8 mouse cellular contexts compared by ENCODE assay signal in genomic region chr9:99630528-99631125, GRCm38 (mm10). TPM values are rescaled to one million over a fixed set of nuclear protein-coding genes. Genes with fewer than 3 reads are reported as not detected.
A peak's percentile ranks its signal among the peaks of the same experiment; 100 is the strongest.
DNase-seq lines count a peak whose midpoint lies in the region; ATAC-seq and TF ChIP-seq lines count a peak whose summit lies in the region.

No protein-coding gene starts in this region.

- peak overlapping the region; percentile 89 for H3K4me3 ChIP-seq in gastrocnemius, adult 2 months
- H3K4me3 ChIP-seq in E14TG2a.4 (replicated peaks; ENCODE audit: low read length), result peak overlapping the region; percentile 79
- peak overlapping the region; percentile 80 for H3K4me3 ChIP-seq in forebrain, embryonic 16.5 days (replicated peaks; ENCODE audit: low read length)
- H3K4me3 ChIP-seq in limb, embryonic 12.5 days (replicated peaks), result peak overlapping the region; percentile 65

- TF ChIP-seq CTCF in gastrocnemius, adult 2 months (IDR thresholded peaks at IDR 0.05), result no peak
- TF ChIP-seq CTCF in E14TG2a.4 (conservative IDR thresholded peaks at IDR 0.05; ENCODE audit: low read length), result no peak

- H3K4me2 ChIP-seq in forebrain, embryonic 16.5 days (ENCODE audit: low read length), result peak overlapping the region; percentile 81
- peak overlapping the region; percentile 75 for H3K4me2 ChIP-seq in limb, embryonic 12.5 days

- DNase-seq in gastrocnemius, adult 2 months, result no peak
- no peak for DNase-seq in gastrocnemius, postnatal 14 days
- DNase-seq in right cerebral cortex, postnatal 36 days (ENCODE audit: low spot score in 2 of 2), result peak; percentile 18 to 29
- no peak for DNase-seq in urinary bladder, adult 18-20 months (ENCODE audit: low spot score in 2 of 2)
- DNase-seq in spleen, postnatal 4 days (ENCODE audit: low spot score in 2 of 2), result no peak

- peak overlapping the region; percentile 88 for H3K27ac ChIP-seq in gastrocnemius, adult 2 months
- H3K27ac ChIP-seq in forebrain, embryonic 16.5 days (ENCODE audit: low read length), result peak overlapping the region; percentile 84; the same call in 1 of the 2 replicates
- H3K27ac ChIP-seq in limb, embryonic 12.5 days, result peak overlapping the region; percentile 91

- peak overlapping the region; percentile 83 for H3K9ac ChIP-seq in forebrain, embryonic 16.5 days (replicated peaks; ENCODE audit: low read depth, low read length)
- peak overlapping the region; percentile 81 for H3K9ac ChIP-seq in limb, embryonic 12.5 days (replicated peaks)

- no peaks in the 10 kb centered on the region for H3K9me3 ChIP-seq in E14TG2a.4 (ENCODE audit: low read length)
- no peaks in the 10 kb centered on the region for H3K9me3 ChIP-seq in forebrain, embryonic 16.5 days (ENCODE audit: control insufficient read depth, low read length)
- no peaks in the 10 kb centered on the region for H3K9me3 ChIP-seq in limb, embryonic 12.5 days

- intact Hi-C loops in gastrocnemius, adult 2 months (cut with DNase I), result no loop called here
- intact Hi-C loops in gastrocnemius, postnatal 14 days (cut with DNase I; ENCODE audit: low total_unique reads), result no loop called here

- H3K36me3 ChIP-seq in E14TG2a.4 (ENCODE audit: insufficient read depth, low read length), result no peaks in the 10 kb centered on the region
- no peaks in the 10 kb centered on the region for H3K36me3 ChIP-seq in forebrain, embryonic 16.5 days (ENCODE audit: control insufficient read depth, insufficient read depth)
- peaks cover 32% of the 10 kb centered on the region for H3K36me3 ChIP-seq in limb, embryonic 12.5 days

- ATAC-seq in forebrain, embryonic 16.5 days, result no peak
- ATAC-seq in limb, embryonic 12.5 days (ENCODE audit: insufficient number of reproducible peaks, insufficient read depth, low FRiP score, low TSS enrichment, low read depth), result no peak

- 43% methylated on average over 9 of the region's 9 CpGs for WGBS in forebrain, embryonic 16.5 days
- WGBS in limb, embryonic 12.5 days, result 54% methylated on average over 9 of the region's 9 CpGs

- H3K27me3 ChIP-seq in E14TG2a.4 (ENCODE audit: insufficient read depth, low read length), result peaks cover 37% of the 10 kb centered on the region
- H3K27me3 ChIP-seq in forebrain, embryonic 16.5 days (replicated peaks; ENCODE audit: control insufficient read depth, insufficient read depth, low read length), result no peaks in the 10 kb centered on the region
- no peaks in the 10 kb centered on the region for H3K27me3 ChIP-seq in limb, embryonic 12.5 days

- peaks cover 16% of the 10 kb centered on the region for H3K4me1 ChIP-seq in E14TG2a.4 (replicated peaks; ENCODE audit: low read depth, low read length)
- peaks cover 31% of the 10 kb centered on the region for H3K4me1 ChIP-seq in forebrain, embryonic 16.5 days (replicated peaks; ENCODE audit: control insufficient read depth, insufficient read depth, low read length)
- H3K4me1 ChIP-seq in limb, embryonic 12.5 days (replicated peaks), result peaks cover 28% of the 10 kb centered on the region

RNA-seq across cellular contexts. Expression of gene Dzip1l, which starts 1.3 kb away (rescaled TPM):
- total RNA-seq in gastrocnemius, adult 2 months (2021), result 1 to 10 TPM; 1.5 to 2.4 TPM
- 1 to 10 TPM; 3.1 to 3.2 TPM for total RNA-seq in gastrocnemius, postnatal 14 days (2021)
- polyA plus RNA-seq in forebrain, embryonic 16.5 days (2015; fragmentation: Nextera tagmentation; extraction: Ambion mirVana), result 12.2 and 13.3 TPM in 2 replicates
- 26.7 and 27.7 TPM in 2 replicates for polyA plus RNA-seq in limb, embryonic 12.5 days (2016; fragmentation: Nextera tagmentation; extraction: Ambion mirVana)

RNA-seq across cellular contexts. Expression of gene A4gnt, which starts 18.3 kb away (rescaled TPM):
- not detected for total RNA-seq in gastrocnemius, adult 2 months (2021)
- not detected for total RNA-seq in gastrocnemius, postnatal 14 days (2021)
- not detected in 2 replicates for polyA plus RNA-seq in forebrain, embryonic 16.5 days (2015; fragmentation: Nextera tagmentation; extraction: Ambion mirVana)
- polyA plus RNA-seq in limb, embryonic 12.5 days (2016; fragmentation: Nextera tagmentation; extraction: Ambion mirVana), result not detected in 2 replicates

RNA-seq across cellular contexts. Expression of gene Dbr1, which starts 55.0 kb away (rescaled TPM):
- total RNA-seq in gastrocnemius, adult 2 months (2021), result 1 to 10 TPM; 4.2 to 5.2 TPM
- 1 to 10 TPM; 4.1 to 5.9 TPM for total RNA-seq in gastrocnemius, postnatal 14 days (2021)
- 28.1 and 32.1 TPM in 2 replicates for polyA plus RNA-seq in forebrain, embryonic 16.5 days (2015; fragmentation: Nextera tagmentation; extraction: Ambion mirVana)
- 32.7 and 34.1 TPM in 2 replicates for polyA plus RNA-seq in limb, embryonic 12.5 days (2016; fragmentation: Nextera tagmentation; extraction: Ambion mirVana)

Comparison
In these comparisons a context has a peak if more than half of its experiments do, and no peak if none do; other contexts are left out.
1. DNase-seq: peak in right cerebral cortex, postnatal 36 days (2 of 2); none in gastrocnemius, adult 2 months (single experiment), gastrocnemius, postnatal 14 days (single experiment), urinary bladder, adult 18-20 months (0 of 2) and spleen, postnatal 4 days (0 of 2).
2. Peak in every context shown above with its lines, with median percentiles within 50 percentile points of each other: H3K27ac ChIP-seq and H3K4me3 ChIP-seq.